Mouse (Mus musculus) embryonic fibroblast, embryonic 13.5 days (primary cell): ENCODE results near the gene Itih4. TPM values are rescaled to one million over a fixed set of nuclear protein-coding genes. Genes with fewer than 3 reads are reported as not detected.
A peak's percentile ranks its signal among the peaks of the same experiment; 100 is the strongest.

ENCODE experiments used
- H3K27ac ChIP-seq: 2 replicates; pipeline ENCODE4 v1.5.1; 2012; ENCODE audit warnings: low read length, control low read depth, inconsistent platforms; ENCODE audit not compliant: insufficient read depth
- H3K4me1 ChIP-seq: 2 replicates; pipeline ENCODE4 v1.6.1; 2011; ENCODE audit warnings: low read length; ENCODE audit not compliant: control insufficient read depth, insufficient read depth
- H3K4me3 ChIP-seq: 2 replicates; pipeline ENCODE4 v1.5.1; 2011; ENCODE audit warnings: mild to moderate bottlenecking, control low read depth, low read length; ENCODE audit not compliant: insufficient read depth
- CTCF ChIP-seq: IDR thresholded peaks from 2 replicates; pipeline ENCODE4 v1.5.1; 2011; ENCODE audit warnings: mild to moderate bottlenecking, control low read depth, low read length, moderate library complexity, borderline replicate concordance; ENCODE audit not compliant: insufficient read depth
- POLR2A ChIP-seq: IDR thresholded peaks from 2 replicates; pipeline ENCODE4 v1.6.1; 2011; ENCODE audit warnings: low read depth, mild to moderate bottlenecking, control low read depth, low read length, moderate library complexity
- polyA plus RNA-seq: library from polyadenylated mRNA; stranded (reverse); fragments of >200 nt; gene quantifications from 2 replicates; pipeline ENCODE4 v1.2.4, GENCODE M21; 2011; ENCODE audit warnings: low read depth; ENCODE audit not compliant: missing spikeins, insufficient read length

Itih4 gene
- polyA plus RNA-seq, 1 experiment: not detected

- Histone ChIP-seq H3K4me1 (peaks cover 10% of the 10 kb centered on the region), H3K27ac (no peak overlapping the region), H3K4me3 (no peak overlapping the region)
- no peak for TF ChIP-seq POLR2A
- TF ChIP-seq CTCF: no peak
These were observed 16.8 kb downstream of the Itih4 start for GRCm38 (mm10) chr14:30903036-30903435.

GRCm38 (mm10) chr14:30904307-30904706 lies 18.0 kb downstream of the Itih4 start:
- Histone ChIP-seq H3K27ac (no peak overlapping the region), H3K4me1 (peaks cover 10% of the 10 kb centered on the region), H3K4me3 (no peak overlapping the region)
- TF ChIP-seq CTCF (no peak), POLR2A (no peak)

- H3K27ac ChIP-seq: no peak overlapping the region
- H3K4me1 ChIP-seq: peaks cover 10% of the 10 kb centered on the region
- H3K4me3 ChIP-seq: no peak overlapping the region
- TF ChIP-seq POLR2A: no peak
- TF ChIP-seq CTCF: no peak
These were observed 19.7 kb downstream of the Itih4 start for GRCm38 (mm10) chr14:30906001-30906400.

- no peak overlapping the region for H3K4me3 ChIP-seq
- TF ChIP-seq CTCF (no peak), POLR2A (no peak)
- peaks cover 10% of the 10 kb centered on the region for H3K4me1 ChIP-seq
- H3K27ac ChIP-seq: no peak overlapping the region
These were observed 21.6 kb downstream of the Itih4 start for GRCm38 (mm10) chr14:30907814-30908265.

- TF ChIP-seq POLR2A: no peak
- no peak for TF ChIP-seq CTCF
- Histone ChIP-seq H3K27ac (no peak overlapping the region), H3K4me1 (no peaks in the 10 kb centered on the region), H3K4me3 (no peak overlapping the region)
These were observed 24.9 kb downstream of the Itih4 start for GRCm38 (mm10) chr14:30911141-30911540.

GRCm38 (mm10) chr14:30912641-30913040 lies 26.4 kb downstream of the Itih4 start:
- H3K4me1 ChIP-seq: peaks cover 3% of the 10 kb centered on the region; the same call in 1 of the 2 replicates
- no peak overlapping the region for H3K27ac ChIP-seq
- H3K4me3 ChIP-seq: no peak overlapping the region
- no peak for TF ChIP-seq CTCF
- no peak for TF ChIP-seq POLR2A

GRCm38 (mm10) chr14:30913404-30913803 lies 27.1 kb downstream of the Itih4 start:
- Histone ChIP-seq H3K4me3 (no peak overlapping the region), H3K4me1 (peaks cover 3% of the 10 kb centered on the region; the same call in 1 of the 2 replicates), H3K27ac (no peak overlapping the region)
- TF ChIP-seq POLR2A (no peak), CTCF (no peak)

GRCm38 (mm10) chr14:30916516-30916915 lies 30.2 kb downstream of the Itih4 start:
- TF ChIP-seq POLR2A (no peak), CTCF (no peak)
- H3K27ac ChIP-seq: peak overlapping the region; percentile 89
- no peak overlapping the region for H3K4me3 ChIP-seq
- H3K4me1 ChIP-seq: peaks cover 3% of the 10 kb centered on the region; the same call in 1 of the 2 replicates

GRCm38 (mm10) chr14:30922053-30922670 lies 35.9 kb downstream of the Itih4 start:
- Histone ChIP-seq H3K4me1 (no peaks in the 10 kb centered on the region), H3K27ac (no peak overlapping the region), H3K4me3 (no peak overlapping the region)
- TF ChIP-seq CTCF (no peak), POLR2A (no peak)

GRCm38 (mm10) chr14:30923375-30924105 lies 37.3 kb downstream of the Itih4 start, which contains the start of gene Itih3:
Gene Itih3 (minus strand): TSS chr14:30923760.
- no peak for TF ChIP-seq CTCF
- TF ChIP-seq POLR2A: no peak
- no peaks in the 10 kb centered on the region for H3K4me1 ChIP-seq
- no peak within 1 kb of the TSS for H3K4me3 ChIP-seq
- H3K27ac ChIP-seq: no peak within 1 kb of the TSS

GRCm38 (mm10) chr14:30925492-30925891 lies 39.2 kb downstream of the Itih4 start:
- no peak overlapping the region for H3K4me3 ChIP-seq
- H3K27ac ChIP-seq: no peak overlapping the region
- no peaks in the 10 kb centered on the region for H3K4me1 ChIP-seq
- TF ChIP-seq POLR2A (no peak), CTCF (no peak)
